Mouse (Mus musculus) lung, postnatal 0 days (tissue): ENCODE data around the gene Chrm3. TPM values are rescaled to one million over a fixed set of nuclear protein-coding genes. Genes with fewer than 3 reads are reported as not detected.

ENCODE experiments used
- ATAC-seq: fragments of 200-750 bp; cut with Nextera tagmentation; 2 replicates; pipeline ENCODE4 v1.8.0; 2017; ENCODE audit warnings: moderate library complexity
- DNase-seq: peaks from one replicate; pipeline ENCODE4 v3.0.0-alpha.2; 2016; ENCODE audit warnings: low spot score
- H3K27ac ChIP-seq: fragments of 300-500 bp; sonication (generic); 2 replicates; pipeline ENCODE4 v1.5.1; 2014; ENCODE audit warnings: antibody characterized with exemption, mild to moderate bottlenecking, low read length, mixed read lengths
- H3K27me3 ChIP-seq: fragments of 300-500 bp; sonication (generic); replicated peaks from 2 replicates; pipeline ENCODE4 v1.6.1; 2014; ENCODE audit warnings: low read length, mixed read lengths; ENCODE audit not compliant: insufficient read depth
- H3K36me3 ChIP-seq: fragments of 300-500 bp; sonication (generic); 2 replicates; pipeline ENCODE4 v1.6.1; 2014; ENCODE audit warnings: low read length, mixed read lengths; ENCODE audit not compliant: insufficient read depth
- H3K4me1 ChIP-seq: fragments of 300-500 bp; sonication (generic); 2 replicates; pipeline ENCODE4 v1.6.1; 2014; ENCODE audit warnings: antibody characterized with exemption, low read depth, low read length, mixed read lengths; ENCODE audit not compliant: insufficient read depth
- H3K4me2 ChIP-seq: fragments of 300-500 bp; sonication (generic); replicated peaks from 2 replicates; pipeline ENCODE4 v1.6.1; 2014; ENCODE audit warnings: low read depth, mild to moderate bottlenecking, low read length, moderate library complexity, mixed read lengths
- H3K4me3 ChIP-seq: fragments of 300-500 bp; sonication (generic); 2 replicates; pipeline ENCODE4 v1.5.1; 2014; ENCODE audit warnings: low read depth, low read length
- H3K9ac ChIP-seq: fragments of 300-500 bp; sonication (generic); replicated peaks from 2 replicates; pipeline ENCODE4 v1.6.1; 2014; ENCODE audit warnings: low read depth, mild to moderate bottlenecking
- H3K9me3 ChIP-seq: fragments of 300-500 bp; sonication (generic); 2 replicates; pipeline ENCODE4 v1.6.1; 2016; ENCODE audit warnings: low read length, mixed read lengths
- CTCF ChIP-seq: IDR thresholded peaks from 2 replicates; pipeline ENCODE4 v1.5.1; 2016; ENCODE audit warnings: antibody characterized with exemption, mild to moderate bottlenecking
- EP300 ChIP-seq: IDR thresholded peaks from 2 replicates; pipeline ENCODE4 v1.6.1; 2016; ENCODE audit warnings: antibody characterized with exemption, mild to moderate bottlenecking, control low read depth
- WGBS: fragments of 180-500 bp; shearing (Covaris S2); extraction: QIAGEN DNeasy Blood & Tissue Kit; methylation state at CpG from one replicate; pipeline ENCODE4 v1.1.7; 2014; 5-methylcytosine and 5-hydroxymethylcytosine counted together
- polyA plus RNA-seq: library from polyadenylated mRNA; unstranded; fragments of >200 nt; fragmentation: Nextera tagmentation; extraction: Ambion mirVana; gene quantifications from 2 replicates; pipeline ENCODE4 v1.2.1, GENCODE M21; 2015

The Chrm3 gene
- polyA plus RNA-seq, 1 experiment from 2014 or later = 0.20 TPM

- Histone ChIP-seq H3K4me1 (no peaks in the 10 kb centered on the region; the same call in 1 of the 2 replicates), H3K4me3 (no peak overlapping the region), H3K36me3 (no peaks in the 10 kb centered on the region), H3K27ac (no peak overlapping the region), H3K27me3 (no peaks in the 10 kb centered on the region), H3K9ac (no peak overlapping the region), H3K9me3 (no peaks in the 10 kb centered on the region), H3K4me2 (no peak overlapping the region)
- TF ChIP-seq CTCF (no peak), EP300 (peak; percentile 45; the same call in 1 of the 2 replicates)
- DNase-seq (peak; percentile 86), ATAC-seq (peak; percentile 87)
- 60% methylated on average over 2 of the region's 2 CpGs for WGBS
Measured at GRCm38 (mm10) chr13:10112211-10112610, 248.4 kb downstream of the Chrm3 start.

- Histone ChIP-seq H3K9ac (no peak overlapping the region), H3K9me3 (no peaks in the 10 kb centered on the region), H3K4me3 (no peak overlapping the region), H3K4me2 (no peak overlapping the region), H3K36me3 (no peaks in the 10 kb centered on the region), H3K27me3 (no peaks in the 10 kb centered on the region), H3K4me1 (no peaks in the 10 kb centered on the region; the same call in 1 of the 2 replicates), H3K27ac (no peak overlapping the region)
- 16% methylated on average over 1 of the region's 1 CpGs for WGBS
- ATAC-seq (no peak; the same call in 1 of the 2 replicates), DNase-seq (peak; percentile 36)
- no peak for TF ChIP-seq EP300
- TF ChIP-seq CTCF = no peak
Measured at GRCm38 (mm10) chr13:10109542-10109941, 251.1 kb downstream of the Chrm3 start.

GRCm38 (mm10) chr13:10107331-10107730, 253.3 kb downstream of the Chrm3 start:
- no peak for TF ChIP-seq CTCF
- TF ChIP-seq EP300 = no peak
- ATAC-seq = no peak
- H3K27ac ChIP-seq = no peak overlapping the region
- H3K4me3 ChIP-seq = no peak overlapping the region
- DNase-seq = no peak
- no peak overlapping the region for H3K4me2 ChIP-seq
- no peaks in the 10 kb centered on the region for H3K27me3 ChIP-seq
- no peak overlapping the region for H3K9ac ChIP-seq
- H3K4me1 ChIP-seq = no peaks in the 10 kb centered on the region; the same call in 1 of the 2 replicates
- no peaks in the 10 kb centered on the region for H3K36me3 ChIP-seq
- WGBS = 75% methylated on average over 7 of the region's 7 CpGs
- no peaks in the 10 kb centered on the region for H3K9me3 ChIP-seq

GRCm38 (mm10) chr13:10090778-10091177, 269.9 kb downstream of the Chrm3 start:
- DNase-seq (no peak), ATAC-seq (no peak)
- 61% methylated on average over 4 of the region's 4 CpGs for WGBS

GRCm38 (mm10) chr13:10086336-10086735, 274.3 kb downstream of the Chrm3 start:
- Histone ChIP-seq H3K4me2 (no peak overlapping the region), H3K4me1 (no peaks in the 10 kb centered on the region), H3K9ac (no peak overlapping the region), H3K4me3 (no peak overlapping the region), H3K9me3 (no peaks in the 10 kb centered on the region), H3K27me3 (no peaks in the 10 kb centered on the region), H3K27ac (no peak overlapping the region), H3K36me3 (no peaks in the 10 kb centered on the region)
- WGBS = 82% methylated on average over 6 of the region's 6 CpGs
- ATAC-seq = no peak
- DNase-seq = no peak
- TF ChIP-seq CTCF = no peak
- TF ChIP-seq EP300 = no peak

More at GRCm38 (mm10) chr13:10090778-10091177, 269.9 kb downstream of the Chrm3 start:
- Histone ChIP-seq H3K27me3 (no peaks in the 10 kb centered on the region), H3K4me2 (no peak overlapping the region), H3K9ac (no peak overlapping the region), H3K4me1 (no peaks in the 10 kb centered on the region), H3K9me3 (no peaks in the 10 kb centered on the region), H3K27ac (no peak overlapping the region), H3K36me3 (no peaks in the 10 kb centered on the region), H3K4me3 (no peak overlapping the region)
- no peak for TF ChIP-seq EP300
- no peak for TF ChIP-seq CTCF

GRCm38 (mm10) chr13:10081896-10082426, 278.7 kb downstream of the Chrm3 start:
- Histone ChIP-seq H3K36me3 (no peaks in the 10 kb centered on the region), H3K9ac (no peak overlapping the region), H3K9me3 (no peaks in the 10 kb centered on the region), H3K27me3 (no peaks in the 10 kb centered on the region), H3K27ac (no peak overlapping the region), H3K4me3 (no peak overlapping the region), H3K4me1 (no peaks in the 10 kb centered on the region), H3K4me2 (no peak overlapping the region)
- ATAC-seq (no peak), DNase-seq (no peak)
- TF ChIP-seq CTCF (no peak), EP300 (no peak)
- WGBS = 68% methylated on average over 6 of the region's 6 CpGs

GRCm38 (mm10) chr13:10071165-10071564, 289.5 kb downstream of the Chrm3 start:
- Histone ChIP-seq H3K4me3 (no peak overlapping the region), H3K36me3 (no peaks in the 10 kb centered on the region), H3K27ac (no peak overlapping the region), H3K9me3 (no peaks in the 10 kb centered on the region), H3K27me3 (no peaks in the 10 kb centered on the region), H3K4me1 (peaks cover 7% of the 10 kb centered on the region; the same call in 1 of the 2 replicates), H3K9ac (no peak overlapping the region), H3K4me2 (no peak overlapping the region; the same call in 1 of the 2 replicates)
- peak; percentile 84 for ATAC-seq
- TF ChIP-seq EP300 (no peak), CTCF (peak; percentile 86)
- DNase-seq = peak; percentile 74
- 9% methylated on average over 5 of the region's 5 CpGs for WGBS
